Mouse (Mus musculus): Measurements from ENCODE around the gene Ccdc122. TPM values are rescaled to one million over a fixed set of nuclear protein-coding genes. Genes with fewer than 3 reads are reported as not detected.
"Not testable (repeated sequence)": the region's sequence is repeated elsewhere in the genome, so short reads cannot be mapped to it uniquely, and the experiment has no call there.

Gene Ccdc122
- polyA plus RNA-seq, 1 experiment from 2014 or later, result 0.63 TPM

DNA sequence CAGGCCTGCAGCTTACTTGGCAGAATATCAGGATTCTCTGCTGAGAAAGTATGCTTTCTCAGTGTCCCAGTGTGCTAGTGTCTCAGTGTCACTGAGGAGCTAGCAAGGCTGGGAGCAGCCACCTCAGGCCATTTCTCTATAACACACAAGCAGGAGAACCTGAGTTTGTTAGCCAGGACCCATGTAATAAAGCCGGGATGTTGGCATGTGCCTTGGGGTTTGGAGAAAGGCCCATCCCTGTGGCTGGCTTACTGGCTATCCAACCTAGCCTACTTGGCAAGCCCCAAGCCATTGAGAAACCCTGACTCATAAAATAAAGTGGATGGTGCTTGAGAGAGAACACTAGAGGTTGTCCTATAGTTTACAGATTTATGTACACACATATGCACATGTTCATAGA is 32.8 kb downstream of the Ccdc122 start:
- 86% methylated on average over 1 of the region's 1 CpGs for WGBS
- H3K4me3 ChIP-seq (ENCODE audit: low read depth, low read length), result no peak overlapping the region
- H3K9me3 ChIP-seq (replicated peaks; ENCODE audit: control insufficient read depth, low read length, poor library complexity, severe bottlenecking), result no peaks in the 10 kb centered on the region
- H3K27me3 ChIP-seq (ENCODE audit: control insufficient read depth, insufficient read depth, low read depth, low read length), result no peaks in the 10 kb centered on the region
- no peak overlapping the region for H3K9ac ChIP-seq (ENCODE audit: low read depth, low read length)
- H3K27ac ChIP-seq (ENCODE audit: low read length), result no peak overlapping the region
- no peaks in the 10 kb centered on the region for H3K4me1 ChIP-seq (ENCODE audit: control insufficient read depth, insufficient read depth, low read length)
- H3K36me3 ChIP-seq (ENCODE audit: control insufficient read depth, insufficient read depth, low read length), result no peaks in the 10 kb centered on the region
- ATAC-seq, result no peak
- H3K4me2 ChIP-seq (ENCODE audit: low read length), result no peak overlapping the region

DNA sequence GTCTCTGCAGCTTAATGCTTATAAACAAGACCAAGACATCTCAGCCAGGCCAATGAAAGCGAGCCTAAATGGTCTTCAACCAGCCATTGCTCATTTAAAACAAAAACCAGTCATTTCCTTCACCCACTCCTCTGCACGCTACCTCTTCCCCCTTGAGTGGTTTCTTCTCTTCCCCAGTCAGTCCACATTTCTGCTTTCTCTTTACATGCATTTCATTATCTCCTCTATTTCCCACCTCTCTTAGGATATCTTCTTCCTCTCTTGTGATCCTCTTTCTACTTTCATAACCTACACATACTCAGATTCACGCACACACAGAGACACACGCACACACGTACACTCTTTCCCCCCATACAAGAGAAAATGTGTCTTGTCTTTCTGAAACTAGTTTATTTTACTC is 44.7 kb downstream of the Ccdc122 start:
- Histone ChIP-seq H3K9me3 (replicated peaks; ENCODE audit: control insufficient read depth, low read length, poor library complexity, severe bottlenecking) (no peaks in the 10 kb centered on the region), H3K9ac (ENCODE audit: low read depth, low read length) (no peak overlapping the region), H3K27me3 (ENCODE audit: control insufficient read depth, insufficient read depth, low read depth, low read length) (no peaks in the 10 kb centered on the region), H3K4me2 (ENCODE audit: low read length) (no peak overlapping the region), H3K4me3 (ENCODE audit: low read depth, low read length) (no peak overlapping the region), H3K27ac (ENCODE audit: low read length) (no peak overlapping the region), H3K36me3 (ENCODE audit: control insufficient read depth, insufficient read depth, low read length) (no peaks in the 10 kb centered on the region), H3K4me1 (ENCODE audit: control insufficient read depth, insufficient read depth, low read length) (no peaks in the 10 kb centered on the region)
- no peak for ATAC-seq
- WGBS, result 94% methylated on average over 5 of the region's 5 CpGs

DNA sequence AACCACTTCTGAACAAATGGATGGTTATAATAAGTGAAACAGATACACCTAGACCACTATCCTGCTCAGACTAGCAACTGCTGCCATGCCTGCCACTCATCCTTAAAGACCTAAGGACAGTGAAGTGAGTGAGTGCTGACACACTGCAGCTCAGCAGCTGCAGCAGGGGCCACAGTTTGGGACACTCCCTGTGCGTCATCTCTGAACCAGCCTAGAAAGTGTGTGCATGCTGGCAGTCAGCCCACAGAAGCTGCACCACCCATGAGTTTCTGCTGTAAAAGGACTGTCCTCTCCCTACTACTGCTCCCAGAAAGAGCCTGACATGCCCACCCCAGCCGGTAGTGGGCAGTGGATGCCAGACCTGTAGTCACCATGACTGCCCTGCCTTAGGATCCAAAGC is 63.7 kb downstream of the Ccdc122 start:
- Histone ChIP-seq H3K4me3 (ENCODE audit: low read depth, low read length) (no peak overlapping the region), H3K27me3 (ENCODE audit: control insufficient read depth, insufficient read depth, low read depth, low read length) (no peaks in the 10 kb centered on the region), H3K9ac (ENCODE audit: low read depth, low read length) (no peak overlapping the region), H3K36me3 (ENCODE audit: control insufficient read depth, insufficient read depth, low read length) (no peaks in the 10 kb centered on the region), H3K4me2 (ENCODE audit: low read length) (no peak overlapping the region), H3K4me1 (ENCODE audit: control insufficient read depth, insufficient read depth, low read length) (no peaks in the 10 kb centered on the region), H3K27ac (ENCODE audit: low read length) (no peak overlapping the region), H3K9me3 (replicated peaks; ENCODE audit: control insufficient read depth, low read length, poor library complexity, severe bottlenecking) (no peaks in the 10 kb centered on the region)
- no peak for ATAC-seq
- 83% methylated on average over 2 of the region's 2 CpGs for WGBS

DNA sequence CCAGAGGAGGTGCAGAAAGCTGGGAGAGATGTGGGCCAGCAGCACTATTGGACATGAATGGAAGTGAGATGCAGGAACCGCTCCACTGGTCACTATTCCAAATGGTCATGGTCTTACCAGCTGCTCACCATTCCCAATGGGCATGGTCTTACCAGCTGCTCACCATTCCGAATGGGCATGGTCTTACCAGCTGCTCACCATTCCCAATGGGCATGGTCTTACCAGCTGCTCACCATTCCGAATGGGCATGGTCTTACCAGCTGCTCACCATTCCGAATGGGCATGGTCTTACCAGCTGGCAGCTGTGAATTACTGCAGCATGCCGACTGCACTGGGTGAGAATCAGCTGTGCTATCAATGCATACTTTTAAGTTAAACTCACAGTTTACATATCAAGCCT is 74.0 kb downstream of the Ccdc122 start:
- H3K4me2 ChIP-seq (ENCODE audit: low read length); H3K36me3 ChIP-seq (ENCODE audit: control insufficient read depth, insufficient read depth, low read length); H3K9me3 ChIP-seq (replicated peaks; ENCODE audit: control insufficient read depth, low read length, poor library complexity, severe bottlenecking); H3K9ac ChIP-seq (ENCODE audit: low read depth, low read length); H3K4me3 ChIP-seq (ENCODE audit: low read depth, low read length); ATAC-seq; H3K27ac ChIP-seq (ENCODE audit: low read length); H3K4me1 ChIP-seq (ENCODE audit: control insufficient read depth, insufficient read depth, low read length); H3K27me3 ChIP-seq (ENCODE audit: control insufficient read depth, insufficient read depth, low read depth, low read length): not testable (repeated sequence)
- WGBS, result 64% methylated on average over 5 of the region's 5 CpGs

DNA sequence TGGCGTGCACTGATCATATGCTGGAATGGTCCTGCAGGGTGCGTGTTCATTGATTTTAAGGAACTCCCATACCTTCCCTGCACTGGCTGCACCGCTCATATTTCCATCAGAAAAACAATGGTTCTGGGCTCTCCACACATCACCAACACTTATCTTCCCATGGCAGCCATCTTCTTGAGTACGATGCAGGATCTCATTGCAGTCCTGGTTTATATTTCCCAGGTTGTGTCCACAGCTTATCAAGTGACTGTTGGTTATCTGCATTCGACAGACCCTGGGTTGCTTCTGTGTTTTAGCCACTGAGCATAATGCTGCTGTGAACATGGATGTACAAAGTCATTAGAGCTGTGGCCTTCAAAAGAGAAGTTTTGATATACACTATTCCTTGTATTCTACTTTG is 94.0 kb downstream of the Ccdc122 start:
- H3K27me3 ChIP-seq (ENCODE audit: control insufficient read depth, insufficient read depth, low read depth, low read length), result no peaks in the 10 kb centered on the region
- ATAC-seq, result no peak
- H3K27ac ChIP-seq (ENCODE audit: low read length), result no peak overlapping the region
- no peak overlapping the region for H3K9ac ChIP-seq (ENCODE audit: low read depth, low read length)
- H3K9me3 ChIP-seq (replicated peaks; ENCODE audit: control insufficient read depth, low read length, poor library complexity, severe bottlenecking), result no peaks in the 10 kb centered on the region
- WGBS, result 93% methylated on average over 5 of the region's 5 CpGs
- H3K4me3 ChIP-seq (ENCODE audit: low read depth, low read length), result no peak overlapping the region
- no peaks in the 10 kb centered on the region for H3K4me1 ChIP-seq (ENCODE audit: control insufficient read depth, insufficient read depth, low read length)
- H3K4me2 ChIP-seq (ENCODE audit: low read length), result no peak overlapping the region
- H3K36me3 ChIP-seq (ENCODE audit: control insufficient read depth, insufficient read depth, low read length), result no peaks in the 10 kb centered on the region

DNA sequence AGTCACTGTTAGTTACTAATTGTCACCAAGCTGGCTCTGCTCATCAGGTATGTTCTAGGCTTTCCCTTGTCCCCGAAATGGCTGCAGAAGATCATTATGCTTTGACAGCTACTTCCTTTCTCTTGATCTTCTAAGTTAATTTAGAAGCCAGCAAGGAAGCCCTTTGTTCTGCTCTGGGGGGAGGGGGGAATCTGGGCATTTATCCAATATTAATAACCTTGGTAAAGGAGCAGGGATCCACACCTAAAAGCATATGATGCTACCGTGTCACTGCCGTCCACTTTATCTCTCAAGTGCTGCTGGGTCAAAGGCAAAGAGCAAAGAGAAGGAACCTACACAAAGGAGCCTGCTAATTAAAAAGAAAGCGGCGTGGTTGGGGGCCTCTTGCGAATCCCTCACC is 100.4 kb downstream of the Ccdc122 start:
- Histone ChIP-seq H3K27me3 (ENCODE audit: control insufficient read depth, insufficient read depth, low read depth, low read length) (no peaks in the 10 kb centered on the region), H3K9ac (ENCODE audit: low read depth, low read length) (no peak overlapping the region), H3K4me2 (ENCODE audit: low read length) (no peak overlapping the region), H3K27ac (ENCODE audit: low read length) (no peak overlapping the region), H3K4me1 (ENCODE audit: control insufficient read depth, insufficient read depth, low read length) (peaks cover under 1% of the 10 kb centered on the region; the same call in 1 of the 2 replicates), H3K9me3 (replicated peaks; ENCODE audit: control insufficient read depth, low read length, poor library complexity, severe bottlenecking) (no peaks in the 10 kb centered on the region), H3K4me3 (ENCODE audit: low read depth, low read length) (no peak overlapping the region), H3K36me3 (ENCODE audit: control insufficient read depth, insufficient read depth, low read length) (no peaks in the 10 kb centered on the region)
- ATAC-seq, result no peak
- 36% methylated on average over 6 of the region's 6 CpGs for WGBS

DNA sequence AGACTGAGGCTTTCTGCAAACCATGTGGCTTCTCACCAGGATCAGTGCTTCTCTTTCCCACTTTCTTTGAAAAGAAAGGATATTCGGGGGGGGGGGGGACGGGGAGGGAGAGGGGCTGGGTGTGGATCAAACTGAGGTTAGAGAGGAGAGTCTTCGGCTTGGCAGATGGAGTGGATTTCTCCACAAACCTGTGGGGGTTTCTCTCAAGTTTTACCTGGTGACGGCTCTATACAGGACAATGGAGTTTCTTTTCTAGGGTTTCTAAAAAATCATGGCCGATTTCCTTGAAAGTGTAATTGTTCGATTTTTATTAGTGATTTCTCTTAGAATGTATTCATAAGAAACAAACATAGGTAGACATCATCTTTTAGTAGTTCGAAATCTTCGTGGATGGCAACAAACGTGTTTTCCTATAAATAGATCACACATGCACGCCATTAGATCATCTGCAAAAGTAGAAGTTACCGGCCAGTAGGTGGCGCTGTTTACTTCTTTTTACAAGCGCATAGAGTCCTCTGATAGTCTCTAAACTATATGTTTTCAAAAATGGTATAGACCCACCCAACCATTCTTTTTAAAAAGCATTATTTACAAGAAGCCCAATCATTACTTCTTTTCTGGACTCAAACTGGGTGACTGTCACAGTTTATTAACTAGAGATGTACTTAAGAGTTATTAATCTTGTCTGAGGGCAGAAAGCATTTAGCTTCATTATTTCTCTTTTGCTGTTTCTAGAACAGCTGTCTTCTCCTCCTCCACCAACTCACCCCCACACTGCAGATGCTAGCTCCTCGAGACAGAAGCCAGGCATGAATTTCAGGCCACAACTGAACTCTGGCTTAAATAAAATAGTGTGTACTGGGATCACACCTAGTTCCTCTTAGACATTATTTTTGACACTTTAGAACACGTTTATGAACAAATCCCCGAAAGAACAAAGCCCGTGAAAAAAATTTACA is 105.0 kb downstream of the Ccdc122 start:
- peaks cover 4% of the 10 kb centered on the region; the same call in 1 of the 2 replicates for H3K4me1 ChIP-seq (ENCODE audit: control insufficient read depth, insufficient read depth, low read length)
- no peak overlapping the region for H3K4me2 ChIP-seq (ENCODE audit: low read length)
- ATAC-seq, result peak; percentile 92
- WGBS, result 19% methylated on average over 15 of the region's 17 CpGs
- H3K4me3 ChIP-seq (ENCODE audit: low read depth, low read length), result no peak overlapping the region
- H3K9ac ChIP-seq (ENCODE audit: low read depth, low read length), result no peak overlapping the region
- 0 out of 2 replicates have a peak overlapping the region, but pooled peaks have one; percentile 31 for H3K27ac ChIP-seq (ENCODE audit: low read length)
- H3K36me3 ChIP-seq (ENCODE audit: control insufficient read depth, insufficient read depth, low read length), result no peaks in the 10 kb centered on the region
- H3K9me3 ChIP-seq (replicated peaks; ENCODE audit: control insufficient read depth, low read length, poor library complexity, severe bottlenecking), result no peaks in the 10 kb centered on the region
- H3K27me3 ChIP-seq (ENCODE audit: control insufficient read depth, insufficient read depth, low read depth, low read length), result no peaks in the 10 kb centered on the region

DNA sequence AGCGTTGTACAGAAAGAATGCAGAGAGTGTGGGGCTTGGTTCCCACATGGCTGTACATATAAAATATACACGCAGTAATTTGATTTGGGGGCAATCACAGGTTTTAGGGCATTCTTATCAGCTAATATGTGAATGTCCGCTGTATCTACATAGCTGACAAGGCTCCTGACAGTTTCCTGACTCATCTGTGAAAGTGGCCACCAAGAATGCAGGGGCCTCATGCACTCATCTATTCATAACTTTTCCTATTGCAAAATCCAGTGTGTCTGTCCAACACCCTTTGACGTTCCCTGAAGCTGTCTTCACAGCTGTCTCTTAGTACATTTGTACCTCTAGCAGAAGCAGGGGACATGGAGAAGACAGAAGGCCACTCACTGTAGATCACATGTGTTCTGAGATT is 108.5 kb downstream of the Ccdc122 start:
- Histone ChIP-seq H3K27ac (ENCODE audit: low read length) (no peak overlapping the region), H3K9ac (ENCODE audit: low read depth, low read length) (no peak overlapping the region), H3K9me3 (replicated peaks; ENCODE audit: control insufficient read depth, low read length, poor library complexity, severe bottlenecking) (no peaks in the 10 kb centered on the region), H3K27me3 (ENCODE audit: control insufficient read depth, insufficient read depth, low read depth, low read length) (no peaks in the 10 kb centered on the region), H3K4me2 (ENCODE audit: low read length) (no peak overlapping the region), H3K4me1 (ENCODE audit: control insufficient read depth, insufficient read depth, low read length) (peaks cover 4% of the 10 kb centered on the region; the same call in 1 of the 2 replicates), H3K4me3 (ENCODE audit: low read depth, low read length) (no peak overlapping the region), H3K36me3 (ENCODE audit: control insufficient read depth, insufficient read depth, low read length) (no peaks in the 10 kb centered on the region)
- ATAC-seq, result no peak
- 87% methylated on average over 4 of the region's 4 CpGs for WGBS

DNA sequence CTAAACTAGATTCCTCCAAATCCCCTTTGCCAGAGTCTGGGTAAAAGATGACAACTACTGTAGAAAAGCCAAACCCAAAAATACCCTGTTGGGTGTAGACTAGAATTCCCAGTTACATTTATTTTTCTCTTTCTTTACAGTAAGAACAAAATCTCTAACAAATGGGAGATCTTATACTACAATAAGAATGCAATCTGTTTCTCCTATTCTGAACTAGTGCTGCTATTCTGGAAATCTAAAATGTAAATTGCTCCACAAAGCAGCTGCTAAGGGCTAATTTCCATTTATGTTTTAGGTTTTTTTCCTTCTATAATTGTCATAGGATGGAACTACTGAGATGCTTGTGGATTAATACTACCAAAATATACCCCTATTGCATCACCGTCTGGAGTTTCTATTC is 111.1 kb downstream of the Ccdc122 start:
- Histone ChIP-seq H3K4me1 (ENCODE audit: control insufficient read depth, insufficient read depth, low read length) (no peaks in the 10 kb centered on the region), H3K27ac (ENCODE audit: low read length) (no peak overlapping the region), H3K9ac (ENCODE audit: low read depth, low read length) (no peak overlapping the region), H3K27me3 (ENCODE audit: control insufficient read depth, insufficient read depth, low read depth, low read length) (no peaks in the 10 kb centered on the region), H3K9me3 (replicated peaks; ENCODE audit: control insufficient read depth, low read length, poor library complexity, severe bottlenecking) (no peaks in the 10 kb centered on the region), H3K4me3 (ENCODE audit: low read depth, low read length) (no peak overlapping the region), H3K4me2 (ENCODE audit: low read length) (no peak overlapping the region), H3K36me3 (ENCODE audit: control insufficient read depth, insufficient read depth, low read length) (no peaks in the 10 kb centered on the region)
- 100% methylated on average over 1 of the region's 1 CpGs for WGBS
- ATAC-seq, result no peak

Data from midbrain, embryonic 16.5 days (tissue).